Mouse (Mus musculus): ENCODE results near the gene Jazf1. TPM values are rescaled to one million over a fixed set of nuclear protein-coding genes. Genes with fewer than 3 reads are reported as not detected.

Gene Jazf1
- total and polyA plus RNA-seq, 3 experiments = not detected

DNA sequence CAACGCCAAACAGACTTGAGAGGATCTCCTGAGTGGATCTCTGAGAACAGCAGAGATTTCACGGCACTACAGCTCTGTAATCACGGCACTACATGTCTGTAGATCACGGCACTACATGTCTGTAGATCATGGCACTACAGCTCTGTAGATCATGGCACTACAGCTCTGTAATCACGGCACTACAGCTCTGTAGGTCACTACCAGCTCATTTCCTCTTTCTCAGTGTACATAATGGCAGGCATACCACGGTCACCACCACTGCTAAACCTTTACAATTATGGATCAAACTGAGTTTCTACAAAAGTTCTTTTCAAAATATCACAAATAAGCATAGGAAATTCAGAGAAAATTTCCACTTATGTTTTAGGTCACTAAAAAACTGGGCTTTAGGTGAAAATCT lies 147.7 kb downstream of the Jazf1 start:
- no peak overlapping the region for H3K27ac ChIP-seq (ENCODE audit: control insufficient read depth, low read depth, low read length)
- no peaks in the 10 kb centered on the region for H3K36me3 ChIP-seq (ENCODE audit: control insufficient read depth in 1 of 2, insufficient read depth in 2 of 2, low read length in 2 of 2)
- DNase-seq (ENCODE audit: low read depth, low spot score) = no peak
- H3K9me3 ChIP-seq (replicated peaks; ENCODE audit: insufficient read depth, low read length) = no peaks in the 10 kb centered on the region
- H3K4me3 ChIP-seq (ENCODE audit: control insufficient read depth in 1 of 2, insufficient read depth in 1 of 2, low read depth in 2 of 2, low read length in 2 of 2) = no peak overlapping the region
- TF ChIP-seq MAZ (IDR thresholded peaks at IDR 0.05; ENCODE audit: low read depth, low read length) = no peak
- no peak for TF ChIP-seq MAX (IDR thresholded peaks at IDR 0.05; ENCODE audit: low read length)
- TF ChIP-seq GATA1 (IDR thresholded peaks at IDR 0.05; ENCODE audit: low read depth, low read length) = no peak
- no peak for TF ChIP-seq TBP (IDR thresholded peaks at IDR 0.05; ENCODE audit: low read depth, low read length)
- TF ChIP-seq CHD1 (IDR thresholded peaks at IDR 0.05; ENCODE audit: low read depth, low read length) = no peak
- no peak for TF ChIP-seq E2F4 (IDR thresholded peaks at IDR 0.05; ENCODE audit: borderline replicate concordance, low read depth, low read length)
- TF ChIP-seq USF2 (IDR thresholded peaks at IDR 0.05; ENCODE audit: borderline replicate concordance in 1 of 2, insufficient read depth in 1 of 2, low read depth in 1 of 2, low read length in 2 of 2) = no peak
- TF ChIP-seq MXI1 (IDR thresholded peaks at IDR 0.05; ENCODE audit: low read depth, low read length) = no peak
- TF ChIP-seq SMC3 (IDR thresholded peaks at IDR 0.05; ENCODE audit: low read depth, low read length) = no peak
- no peak for TF ChIP-seq RCOR1 (IDR thresholded peaks at IDR 0.05; ENCODE audit: low read depth, low read length)
- TF ChIP-seq EP300 (IDR thresholded peaks at IDR 0.05; ENCODE audit: low read depth in 1 of 2, low read length in 2 of 2) = no peak
- no peak for TF ChIP-seq CTCF (IDR thresholded peaks at IDR 0.05 in 2 of 3, conservative IDR thresholded peaks at IDR 0.05 in 1 of 3; ENCODE audit: control insufficient read depth in 1 of 3, insufficient read depth in 1 of 3, low read depth in 2 of 3, low read length in 3 of 3, poor library complexity in 1 of 3, severe bottlenecking in 1 of 3)
- TF ChIP-seq USF1 (IDR thresholded peaks at IDR 0.05; ENCODE audit: low read depth, low read length) = no peak
- no peak for TF ChIP-seq ETS1 (IDR thresholded peaks at IDR 0.05; ENCODE audit: low read depth, low read length)
- H3K27me3 ChIP-seq (ENCODE audit: control insufficient read depth in 1 of 2, insufficient read depth in 2 of 2, low read length in 2 of 2) = no peaks in the 10 kb centered on the region; a peak in 1 of 4 replicates
- no peaks in the 10 kb centered on the region for H3K4me1 ChIP-seq (ENCODE audit: control insufficient read depth in 1 of 2, insufficient read depth in 2 of 2, low read length in 2 of 2)
- H3K79me2 ChIP-seq (ENCODE audit: control insufficient read depth, insufficient read depth, low read length, poor library complexity) = no peaks in the 10 kb centered on the region
- no peak overlapping the region for H3K9ac ChIP-seq (ENCODE audit: control insufficient read depth, low read depth, low read length, poor library complexity, severe bottlenecking)

DNA sequence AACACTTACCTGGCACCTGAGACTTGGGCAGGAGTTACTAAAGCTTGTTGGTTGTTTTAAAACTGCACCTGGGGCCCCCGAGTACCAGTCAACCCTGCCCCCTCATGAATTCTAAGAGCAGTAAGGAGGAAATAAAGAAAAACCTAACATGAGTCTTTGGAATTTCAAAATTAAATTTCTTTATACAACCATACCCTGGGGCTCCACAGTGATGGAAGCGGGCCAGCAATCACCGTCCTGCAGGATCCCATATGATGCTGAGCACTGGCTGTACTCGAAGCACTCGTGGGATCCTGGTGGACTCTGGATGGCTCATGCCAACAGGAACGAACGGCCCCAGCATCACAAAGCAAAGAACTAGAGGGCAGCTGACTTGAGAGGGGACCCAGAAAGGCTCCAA lies 149.0 kb downstream of the Jazf1 start:
- no peak for TF ChIP-seq UBTF (IDR thresholded peaks at IDR 0.05; ENCODE audit: borderline replicate concordance, insufficient read depth, low read depth, low read length)
- no peak for TF ChIP-seq CTCF (IDR thresholded peaks at IDR 0.05 in 2 of 3, conservative IDR thresholded peaks at IDR 0.05 in 1 of 3; ENCODE audit: control insufficient read depth in 1 of 3, insufficient read depth in 1 of 3, low read depth in 2 of 3, low read length in 3 of 3, poor library complexity in 1 of 3, severe bottlenecking in 1 of 3)
- no peak for TF ChIP-seq RAD21 (IDR thresholded peaks at IDR 0.05; ENCODE audit: low read depth, low read length)
- TF ChIP-seq POLR2AphosphoS2 (IDR thresholded peaks at IDR 0.05; ENCODE audit: low read length) = no peak
- no peak for TF ChIP-seq GABPA (IDR thresholded peaks at IDR 0.05; ENCODE audit: low read depth, low read length)
- Histone ChIP-seq H3K36me3 (ENCODE audit: control insufficient read depth in 1 of 2, insufficient read depth in 2 of 2, low read length in 2 of 2) (no peaks in the 10 kb centered on the region), H3K4me3 (ENCODE audit: control insufficient read depth in 1 of 2, insufficient read depth in 1 of 2, low read depth in 2 of 2, low read length in 2 of 2) (no peak overlapping the region), H3K27ac (ENCODE audit: control insufficient read depth, low read depth, low read length) (no peak overlapping the region), H3K27me3 (ENCODE audit: control insufficient read depth in 1 of 2, insufficient read depth in 2 of 2, low read length in 2 of 2) (no peaks in the 10 kb centered on the region; a peak in 1 of 4 replicates), H3K9ac (ENCODE audit: control insufficient read depth, low read depth, low read length, poor library complexity, severe bottlenecking) (no peak overlapping the region), H3K9me3 (replicated peaks; ENCODE audit: insufficient read depth, low read length) (no peaks in the 10 kb centered on the region), H3K79me2 (ENCODE audit: control insufficient read depth, insufficient read depth, low read length, poor library complexity) (no peaks in the 10 kb centered on the region), H3K4me1 (ENCODE audit: control insufficient read depth in 1 of 2, insufficient read depth in 2 of 2, low read length in 2 of 2) (no peaks in the 10 kb centered on the region)
- no peak for DNase-seq (ENCODE audit: low read depth, low spot score)
